ENCODE assay signal across 8 mouse cellular contexts in the genomic region with DNA sequence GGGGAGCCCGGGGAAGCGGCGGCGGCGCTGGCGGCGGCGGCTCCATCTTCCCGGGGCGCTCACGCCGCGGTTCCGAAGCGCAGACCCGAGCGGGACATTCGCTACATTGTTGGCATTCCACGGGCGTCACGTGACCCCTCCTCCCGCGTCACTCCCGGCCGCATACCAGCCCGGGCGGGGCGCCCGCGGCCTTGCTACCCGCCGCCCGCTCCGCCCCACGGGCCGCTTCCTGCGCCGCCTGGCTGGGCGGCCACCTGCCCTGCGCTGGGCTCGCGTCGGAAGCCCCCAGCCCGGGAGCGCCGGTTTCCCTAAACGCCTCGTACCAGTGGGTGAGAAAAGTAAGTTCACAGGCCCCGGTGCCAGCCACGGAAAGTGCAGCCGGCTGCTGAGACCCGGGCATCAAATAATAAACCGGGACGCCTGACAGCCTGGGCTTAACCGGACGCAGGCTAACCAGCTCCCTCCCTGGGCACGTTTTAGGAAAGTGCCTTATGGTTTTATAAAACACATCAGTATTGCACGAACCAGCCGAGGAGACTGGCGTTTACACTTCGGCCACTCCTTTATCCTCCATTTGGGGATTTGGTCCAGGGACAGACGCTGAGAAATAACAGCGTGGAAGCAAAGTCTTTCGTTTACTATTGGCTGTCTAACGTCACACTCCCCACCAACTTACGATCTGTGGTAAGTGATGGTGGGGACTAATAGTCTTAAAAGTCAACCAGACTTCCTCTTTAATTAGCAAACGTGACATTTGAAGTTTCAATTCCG. TPM values are rescaled to one million over a fixed set of nuclear protein-coding genes. Genes with fewer than 3 reads are reported as not detected.
DNase-seq lines count a peak whose midpoint lies in the region; ATAC-seq lines count a peak whose summit lies in the region.

A gene (minus strand): TSS at position 103 of the 771 bp plus-strand sequence.

- ATAC-seq in CD4-positive, CD25-positive, alpha-beta regulatory T cell, adult 4 months, result peak; percentile 74
- peak; percentile 92 for ATAC-seq in heart, embryonic 14.5 days (ENCODE audit: insufficient number of reproducible peaks, insufficient read depth, low FRiP score, low read depth)
- ATAC-seq in liver, embryonic 12.5 days, result peak; percentile 92

- peak within 1 kb of the TSS; percentile 76 for H3K4me2 ChIP-seq in heart, embryonic 14.5 days (ENCODE audit: low read length)
- peak within 1 kb of the TSS; percentile 97 for H3K4me2 ChIP-seq in liver, embryonic 12.5 days

- no peaks in the 10 kb centered on the region for H3K36me3 ChIP-seq in forebrain, embryonic 10.5 days (replicated peaks)
- H3K36me3 ChIP-seq in heart, embryonic 14.5 days (ENCODE audit: control insufficient read depth, insufficient read depth, low read length), result no peaks in the 10 kb centered on the region
- no peaks in the 10 kb centered on the region for H3K36me3 ChIP-seq in liver, embryonic 12.5 days
- H3K36me3 ChIP-seq in splenic B cell, adult 2 months (ENCODE audit: control insufficient read depth, insufficient read depth, low read length, poor library complexity, severe bottlenecking), result no peaks in the 10 kb centered on the region

- H3K27ac ChIP-seq in forebrain, embryonic 10.5 days, result peak within 1 kb of the TSS; percentile 98
- peak within 1 kb of the TSS; percentile 96 to 98 for H3K27ac ChIP-seq in heart, embryonic 14.5 days (replicated peaks in 1 of 2; ENCODE audit: control insufficient read depth in 1 of 2, insufficient read depth in 1 of 2, low read depth in 2 of 2, low read length in 2 of 2)
- H3K27ac ChIP-seq in liver, embryonic 12.5 days, result peak within 1 kb of the TSS; percentile 82

- H3K27me3 ChIP-seq in forebrain, embryonic 10.5 days (ENCODE audit: poor library complexity, severe bottlenecking), result peaks cover 16% of the 10 kb centered on the region
- no peaks in the 10 kb centered on the region for H3K27me3 ChIP-seq in heart, embryonic 14.5 days (ENCODE audit: control insufficient read depth, insufficient read depth, low read length)
- H3K27me3 ChIP-seq in liver, embryonic 12.5 days (replicated peaks), result peaks cover 50% of the 10 kb centered on the region
- no peaks in the 10 kb centered on the region for H3K27me3 ChIP-seq in splenic B cell, adult 2 months (ENCODE audit: control insufficient read depth, insufficient read depth, low read length, poor library complexity, severe bottlenecking)

- H3K4me3 ChIP-seq in forebrain, embryonic 10.5 days, result peak within 1 kb of the TSS; percentile 94
- peak within 1 kb of the TSS; percentile 85 to 97 for H3K4me3 ChIP-seq in heart, embryonic 14.5 days (ENCODE audit: control insufficient read depth in 1 of 2, insufficient read depth in 1 of 2, low read depth in 1 of 2, low read length in 2 of 2)
- H3K4me3 ChIP-seq in liver, embryonic 12.5 days, result peak within 1 kb of the TSS; percentile 94

- H3K9ac ChIP-seq in heart, embryonic 14.5 days (ENCODE audit: low read length), result peak within 1 kb of the TSS; percentile 91
- peak within 1 kb of the TSS; percentile 91 for H3K9ac ChIP-seq in liver, embryonic 12.5 days

- peak; percentile 75 for DNase-seq in c-Kit-negative CD71-positive TER-119-positive erythroid progenitor cells, embryonic 14.5 days (ENCODE audit: low read depth, low spot score)
- peak; percentile 87 for DNase-seq in forebrain, embryonic 10.5 days (ENCODE audit: extremely low spot score, low spot score)
- DNase-seq in kidney, postnatal 14 days, result peak; percentile 97
- peak; percentile 87 for DNase-seq in naive thymus-derived CD4-positive, alpha-beta T cell, adult 2 months (ENCODE audit: low read depth)
- peak; percentile 90 for DNase-seq in splenic B cell, adult 2 months (ENCODE audit: low read depth, low spot score)

- under 1% methylated on average over 56 of the region's 68 CpGs for WGBS in forebrain, embryonic 10.5 days
- under 1% methylated on average over 63 of the region's 68 CpGs for WGBS in heart, embryonic 14.5 days
- WGBS in liver, embryonic 12.5 days (ENCODE audit: insufficient replicate concordance), result under 1% methylated on average over 67 of the region's 68 CpGs

- H3K9me3 ChIP-seq in forebrain, embryonic 10.5 days, result no peaks in the 10 kb centered on the region
- no peaks in the 10 kb centered on the region for H3K9me3 ChIP-seq in heart, embryonic 14.5 days (ENCODE audit: control insufficient read depth, low read length)
- no peaks in the 10 kb centered on the region for H3K9me3 ChIP-seq in liver, embryonic 12.5 days (replicated peaks)

- peaks cover 46% of the 10 kb centered on the region for H3K4me1 ChIP-seq in forebrain, embryonic 10.5 days
- H3K4me1 ChIP-seq in heart, embryonic 14.5 days (ENCODE audit: control insufficient read depth in 2 of 2, insufficient read depth in 2 of 2, low read length in 2 of 2), result peaks cover 15 to 36% of the 10 kb centered on the region in 2 experiments
- H3K4me1 ChIP-seq in liver, embryonic 12.5 days, result peaks cover 58% of the 10 kb centered on the region

RNA-seq across cellular contexts. Expression of the gene that starts here (rescaled TPM):
- polyA plus RNA-seq in CD4-positive, CD25-positive, alpha-beta regulatory T cell, adult 4 months (2017; shearing (Covaris generic)), result not detected
- polyA plus RNA-seq in forebrain, embryonic 10.5 days (2016; fragmentation: Nextera tagmentation; extraction: Ambion mirVana), result not detected in 2 replicates
- not detected in 2 replicates for polyA plus RNA-seq in heart, embryonic 14.5 days (2014; fragmentation: Nextera tagmentation; extraction: Ambion mirVana)
- not detected in 2 replicates for polyA plus RNA-seq in liver, embryonic 12.5 days (2016; fragmentation: Nextera tagmentation; extraction: Ambion mirVana)

Comparison
In these comparisons a context has a peak if more than half of its experiments do, and no peak if none do; other contexts are left out.
1. Peak in every context shown above with its lines: DNase-seq, ATAC-seq, H3K4me3 ChIP-seq and H3K27ac ChIP-seq.
2. Peak in ATAC-seq in CD4-positive, CD25-positive, alpha-beta regulatory T cell, adult 4 months; RNA of the gene not detected or under 1 TPM.
3. Peak in DNase-seq, H3K4me3 ChIP-seq and H3K27ac ChIP-seq in forebrain, embryonic 10.5 days; RNA of the gene not detected or under 1 TPM.
4. Peak in ATAC-seq, H3K4me3 ChIP-seq, H3K27ac ChIP-seq, H3K9ac ChIP-seq and H3K4me2 ChIP-seq in heart, embryonic 14.5 days; RNA of the gene not detected or under 1 TPM.
5. Peak in ATAC-seq, H3K4me3 ChIP-seq, H3K27ac ChIP-seq, H3K9ac ChIP-seq and H3K4me2 ChIP-seq in liver, embryonic 12.5 days; RNA of the gene not detected or under 1 TPM.